Mouse (Mus musculus) cerebellum, adult 11 months (tissue): ENCODE results near the gene Mgll.

Experiments used
- DNase-seq: peaks from one replicate; pipeline ENCODE4 v3.0.0; 2022

Mgll gene

GRCm38 (mm10) chr6:88804966-88805577, 80.9 kb downstream of the Mgll start:
- no peak for DNase-seq

DNA sequence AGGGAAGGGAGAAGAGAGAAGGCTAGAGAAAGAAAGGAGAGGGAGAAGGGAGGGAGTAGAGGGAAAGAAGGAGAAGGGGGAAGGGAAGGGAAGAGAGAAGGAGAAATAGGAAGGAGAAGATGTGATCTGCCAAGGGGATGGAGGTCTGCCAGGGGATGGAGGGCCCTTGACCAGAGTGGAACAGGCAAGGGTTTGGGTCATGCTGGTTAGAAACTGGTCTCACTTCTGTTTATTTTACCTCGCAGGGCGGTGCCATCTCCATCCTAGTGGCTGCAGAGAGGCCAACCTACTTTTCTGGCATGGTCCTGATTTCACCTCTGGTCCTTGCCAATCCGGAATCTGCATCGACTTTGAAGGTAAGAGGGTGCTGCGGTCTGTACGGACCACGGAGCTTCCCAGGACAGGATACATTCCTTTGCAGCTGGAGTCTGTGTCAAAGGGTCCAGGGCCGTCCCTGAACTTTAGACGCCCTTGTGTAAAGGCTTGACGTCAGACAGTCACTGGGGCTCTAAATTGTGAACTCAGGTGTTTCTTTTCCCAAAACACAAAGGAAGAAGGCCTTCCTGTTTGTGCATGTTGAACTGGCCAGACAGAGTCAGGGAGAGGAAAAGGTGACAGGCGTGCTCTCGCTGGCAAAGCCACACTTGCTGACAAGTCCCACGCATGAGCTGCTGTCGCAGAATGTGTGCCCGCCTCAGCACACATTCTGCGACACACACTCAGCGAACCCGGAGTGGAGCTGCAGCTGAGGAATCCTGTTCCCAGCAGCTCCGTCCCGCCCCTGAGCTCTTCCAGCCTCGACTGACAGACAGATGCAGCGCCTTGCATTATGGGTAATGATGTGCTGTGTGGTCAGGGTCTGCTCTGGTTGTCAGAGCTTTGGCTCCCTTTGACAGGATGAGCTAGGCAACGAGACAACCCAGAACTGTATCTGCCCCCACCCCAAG, 85.2 kb downstream of the Mgll start:
- DNase-seq: no peak

DNA sequence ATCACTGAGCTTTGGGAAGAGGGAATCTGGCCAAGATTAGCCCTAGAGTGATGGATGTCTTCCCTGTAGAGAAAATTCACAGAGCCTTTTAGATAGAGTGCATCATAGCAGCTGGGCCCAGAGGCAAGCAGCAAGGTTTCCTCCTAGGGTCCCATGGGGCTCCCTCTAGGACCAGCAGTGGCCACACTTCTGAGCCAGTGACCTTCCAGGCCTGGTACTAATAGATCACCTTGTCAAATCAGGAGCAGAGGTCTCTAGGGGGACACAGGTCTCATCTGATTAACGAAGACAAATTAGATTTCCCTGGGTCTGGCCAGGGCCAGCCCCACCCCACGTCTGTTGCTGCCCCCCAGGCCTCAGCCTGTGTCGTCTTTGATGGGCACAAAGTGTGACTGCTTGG, 86.1 kb downstream of the Mgll start:
- no peak for DNase-seq

GRCm38 (mm10) chr6:88811396-88811795, 87.2 kb downstream of the Mgll start:
- DNase-seq: no peak

DNA sequence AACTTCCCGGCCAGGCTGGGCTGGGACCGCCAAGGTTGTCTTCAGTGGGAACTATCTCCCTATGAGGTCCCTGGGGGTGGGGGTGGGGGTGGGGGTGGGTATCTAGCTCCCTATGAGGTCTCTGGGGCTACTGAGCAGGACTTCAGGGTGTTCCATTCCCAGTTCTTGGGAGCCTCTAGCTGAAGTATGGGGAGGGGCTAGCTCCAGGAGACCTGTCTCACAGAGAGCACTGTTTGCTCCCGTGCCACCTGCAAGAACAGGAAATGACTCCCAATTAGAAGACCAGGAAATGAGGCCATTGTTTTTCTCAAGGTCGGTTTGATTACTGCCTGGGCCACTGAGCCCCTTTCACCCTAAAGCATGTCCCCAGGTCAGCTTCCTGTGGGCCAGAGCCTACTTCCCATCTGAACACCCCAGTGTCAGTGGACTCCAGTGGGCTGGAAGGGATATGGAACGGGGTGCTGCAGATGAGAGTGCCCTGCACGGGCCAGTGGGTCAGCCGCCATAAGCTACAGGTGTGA, 87.7 kb downstream of the Mgll start:
- DNase-seq: no peak

DNA sequence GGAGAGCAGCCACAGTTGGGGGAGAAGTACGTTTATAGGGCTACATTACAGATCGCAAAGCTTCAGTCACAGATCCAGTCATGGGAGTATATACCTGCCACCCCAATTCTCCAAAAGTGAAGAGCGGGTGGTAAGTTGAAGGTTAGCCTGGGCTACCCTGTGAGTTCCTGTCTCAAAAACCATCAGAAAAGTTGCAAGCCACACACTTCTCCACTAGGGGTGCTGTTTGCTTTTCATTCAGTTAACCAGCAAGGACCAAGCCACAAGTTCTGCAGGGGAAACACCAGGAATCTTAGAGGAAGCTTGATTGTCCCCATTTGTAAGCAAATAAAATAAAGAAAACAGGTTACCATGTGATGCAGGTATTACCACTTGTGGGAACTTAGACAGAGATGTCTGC, 88.7 kb downstream of the Mgll start:
- no peak for DNase-seq

DNA sequence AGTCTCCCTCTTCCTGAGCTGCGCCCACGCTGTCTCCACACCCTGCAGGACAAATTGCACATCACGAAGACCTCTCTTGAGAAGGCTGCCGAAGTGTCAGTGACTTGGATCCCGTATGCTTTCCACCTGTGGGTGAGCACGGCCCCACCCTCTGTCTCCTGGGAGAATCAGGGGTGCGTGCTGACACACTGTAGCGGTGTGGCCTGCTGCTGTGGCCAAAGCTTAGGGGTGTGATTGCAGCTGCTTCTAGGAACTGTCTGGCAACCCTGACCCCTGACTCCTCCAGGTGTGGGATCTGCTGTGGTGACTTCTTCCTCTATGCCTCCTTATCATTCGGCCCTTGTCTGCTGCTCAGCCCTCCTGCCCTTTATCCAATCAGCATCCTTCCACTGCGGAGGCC, 89.6 kb downstream of the Mgll start:
- no peak for DNase-seq

DNA sequence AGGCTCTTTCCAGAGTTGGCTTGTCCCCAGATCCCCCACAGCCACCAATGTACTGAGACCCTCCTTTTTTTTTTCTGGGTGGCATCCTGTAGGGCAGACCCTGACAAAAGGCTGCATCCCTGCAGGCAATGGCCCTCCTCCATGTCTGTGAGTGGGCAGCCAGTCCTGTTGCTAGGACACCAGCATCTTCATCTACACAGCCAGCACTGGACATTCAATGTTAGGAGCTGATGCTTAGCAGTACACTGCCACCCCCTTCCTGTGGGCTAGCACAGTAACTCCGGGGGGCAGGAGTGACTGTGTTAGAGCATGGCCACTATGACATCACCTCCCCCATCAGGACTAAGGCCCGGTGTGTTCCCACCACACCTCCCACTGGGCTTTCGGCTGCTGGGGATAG, 90.8 kb downstream of the Mgll start:
- DNase-seq: no peak

- no peak for DNase-seq
Observed at GRCm38 (mm10) chr6:88815489-88815888, 91.3 kb downstream of the Mgll start.

GRCm38 (mm10) chr6:88816913-88817312, 92.7 kb downstream of the Mgll start:
- DNase-seq: no peak

DNA sequence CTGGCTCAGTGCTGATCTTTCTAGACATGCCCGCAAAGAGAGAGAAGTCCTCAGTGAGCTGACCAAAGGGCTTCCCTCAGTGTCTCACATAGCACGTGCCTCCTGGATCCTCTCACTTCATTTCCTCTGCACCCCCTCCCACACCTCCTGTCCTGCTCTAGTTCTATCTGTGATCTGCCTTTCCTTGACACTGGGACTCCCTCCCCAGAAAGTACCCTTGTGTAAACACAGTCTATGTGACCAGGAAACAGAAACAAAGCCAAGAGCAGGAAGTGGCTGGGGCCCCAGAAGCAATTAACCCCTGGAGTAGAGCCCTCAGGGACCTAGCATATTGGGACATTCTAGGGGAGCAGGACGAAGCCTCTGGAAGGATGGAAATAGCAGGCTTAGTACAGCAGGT, 96.6 kb downstream of the Mgll start:
- no peak for DNase-seq

- DNase-seq: no peak
Observed at GRCm38 (mm10) chr6:88821294-88821693, 97.1 kb downstream of the Mgll start.

- DNase-seq: peak; percentile 86
Observed at GRCm38 (mm10) chr6:88821901-88822300, 97.7 kb downstream of the Mgll start.

DNA sequence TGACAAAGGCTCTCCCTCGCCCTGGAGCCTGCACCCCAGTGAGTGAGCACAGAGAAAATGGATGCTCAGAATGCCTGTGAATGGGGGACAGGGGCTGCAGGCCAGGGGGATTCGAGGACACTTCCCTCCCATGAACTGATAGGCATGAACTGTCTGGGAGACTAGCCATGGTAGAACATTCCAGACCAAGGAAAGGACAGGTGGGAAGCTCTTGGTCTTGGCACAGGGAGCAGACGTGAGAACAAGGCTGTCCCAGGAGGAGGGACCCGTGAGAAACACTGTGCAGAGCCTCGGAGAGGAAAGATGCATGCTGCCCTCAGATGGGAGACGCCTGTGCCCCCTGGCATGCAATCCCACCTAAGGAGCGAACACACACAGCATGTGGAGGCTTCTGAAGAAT, 100.0 kb downstream of the Mgll start:
- no peak for DNase-seq

DNA sequence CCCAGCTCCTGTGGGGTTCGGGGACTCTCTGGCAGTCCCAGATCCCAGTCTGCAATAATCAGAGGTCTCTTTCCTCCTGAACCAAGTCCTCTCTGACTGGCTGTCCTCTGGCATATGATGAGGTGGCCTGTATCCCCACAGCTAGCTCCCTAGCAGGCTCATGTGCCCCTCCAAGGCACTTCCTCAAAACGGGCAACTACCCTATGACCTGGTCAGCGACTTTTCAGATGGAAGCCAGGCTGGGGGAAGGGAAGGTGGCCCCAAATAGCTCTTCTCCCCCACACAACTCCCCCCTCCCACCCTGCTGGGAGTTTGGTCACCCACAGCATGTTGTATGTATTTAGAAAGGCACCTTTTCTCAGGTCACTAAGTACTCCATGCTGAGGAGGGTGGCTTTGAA, 101.9 kb downstream of the Mgll start:
- no peak for DNase-seq

GRCm38 (mm10) chr6:88826545-88826944, 102.3 kb downstream of the Mgll start:
- DNase-seq: no peak

GRCm38 (mm10) chr6:88826965-88827364, 102.8 kb downstream of the Mgll start:
- DNase-seq: no peak

DNA sequence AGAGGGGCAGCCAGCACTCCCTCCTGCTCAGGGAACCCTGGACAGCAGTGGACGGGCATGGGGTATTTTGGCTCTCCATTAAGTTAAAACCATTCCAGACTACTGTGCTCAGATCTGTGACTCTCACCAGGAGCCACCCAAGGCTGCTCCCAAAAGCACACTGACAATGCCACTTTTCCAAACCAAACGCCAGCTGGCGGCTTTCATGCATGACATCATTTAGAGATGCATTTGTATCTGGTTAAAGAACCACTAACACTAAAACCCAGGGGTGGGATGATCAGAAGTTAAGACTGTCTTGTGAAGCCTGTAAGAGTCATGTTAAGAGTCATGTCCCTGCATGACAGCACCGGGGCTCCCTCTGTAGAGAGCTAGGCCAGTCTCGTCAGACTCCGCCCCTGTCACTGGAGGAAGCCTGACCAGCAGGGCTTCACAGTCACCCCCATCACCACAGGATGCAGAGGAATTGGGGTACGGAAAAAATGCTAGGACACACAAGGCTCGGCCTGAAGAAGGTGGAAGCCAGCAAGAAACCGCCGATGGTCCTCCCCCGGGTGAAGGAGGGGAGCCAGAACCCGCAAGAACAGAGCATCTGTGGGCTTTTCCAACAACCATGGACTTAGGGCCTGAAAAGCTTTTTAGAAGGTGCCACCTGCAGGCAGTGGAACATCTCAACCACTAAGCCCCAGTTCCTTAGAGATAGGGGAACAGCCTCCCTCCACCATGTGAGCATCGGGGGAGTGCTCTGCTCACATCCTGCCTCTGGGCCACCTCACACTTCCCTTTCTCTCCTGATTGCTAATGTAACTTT, 103.4 kb downstream of the Mgll start:
- no peak for DNase-seq

DNA sequence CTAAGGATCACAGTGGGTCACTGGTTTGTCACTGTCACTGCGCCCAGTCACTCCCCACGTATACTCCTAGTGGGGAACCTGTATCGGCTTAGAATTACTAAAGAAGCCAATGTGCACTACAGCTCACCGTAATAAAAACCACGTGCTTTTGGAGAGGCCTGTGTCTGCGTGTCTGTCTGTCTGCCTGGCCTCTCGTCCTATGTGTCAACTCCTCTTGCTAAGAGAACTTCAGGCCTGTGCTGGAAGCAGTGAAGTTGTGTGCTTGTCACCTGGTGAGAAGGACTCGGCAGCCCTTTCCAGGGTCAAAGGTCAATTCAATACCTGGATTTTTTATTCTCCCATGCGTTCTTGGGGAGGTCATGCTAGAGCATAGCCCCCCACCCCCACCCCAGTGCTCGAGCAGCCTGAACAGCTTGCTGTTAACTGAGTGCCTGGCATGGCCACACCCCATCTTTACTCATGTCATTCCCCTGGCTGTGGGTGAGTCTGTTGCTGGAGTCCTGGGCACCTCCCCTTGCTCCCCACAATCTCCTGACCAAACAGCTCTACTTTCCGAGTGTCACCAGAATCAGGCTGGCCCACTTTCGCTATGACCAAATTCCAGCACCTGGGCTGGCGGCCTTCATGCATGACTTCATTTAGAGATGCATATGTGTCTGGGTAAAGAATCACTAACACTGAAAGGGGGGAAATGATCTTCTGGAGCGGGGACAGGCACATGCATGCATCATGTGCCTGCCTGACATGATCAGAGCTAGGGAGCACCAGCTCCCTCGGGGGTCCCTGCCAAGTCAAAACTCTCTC, 104.2 kb downstream of the Mgll start:
- no peak for DNase-seq

DNA sequence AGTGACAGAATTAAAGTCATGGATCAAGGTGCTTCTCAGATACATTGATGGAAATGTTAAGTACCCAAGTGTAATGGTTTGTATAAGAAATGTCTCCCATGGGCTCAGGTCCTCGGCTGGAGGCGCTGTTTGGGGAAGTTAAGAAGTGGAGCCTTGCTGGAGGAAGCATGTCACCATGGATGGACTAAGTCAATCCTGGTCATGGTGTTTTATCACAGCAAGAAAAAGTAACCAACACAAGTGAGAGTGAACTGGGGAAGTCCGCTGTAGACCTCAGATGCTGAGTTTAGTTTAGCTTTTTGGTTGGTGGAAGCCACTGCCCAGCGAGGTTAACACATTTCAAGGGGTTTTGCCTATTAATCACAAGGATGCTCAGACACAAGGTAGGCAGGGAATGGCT, 105.4 kb downstream of the Mgll start:
- no peak for DNase-seq

- DNase-seq: no peak
Observed at GRCm38 (mm10) chr6:88830112-88830702, 106.0 kb downstream of the Mgll start.

GRCm38 (mm10) chr6:88831456-88831855, 107.2 kb downstream of the Mgll start:
- peak; percentile 75 for DNase-seq
